Mouse (Mus musculus) heart, postnatal 4 days (tissue): ENCODE results near the gene Olfr322. TPM values are rescaled to one million over a fixed set of nuclear protein-coding genes. Genes with fewer than 3 reads are reported as not detected.
"Not testable (repeated sequence)": the region's sequence is repeated elsewhere in the genome, so short reads cannot be mapped to it uniquely, and the experiment has no call there.

ENCODE experiments used
- DNase-seq: peaks from one replicate; pipeline ENCODE4 v3.0.0; 2021
- total RNA-seq, 2 experiments: library from RNA; stranded (reverse); gene quantifications; 2 replicates each; pipeline ENCODE4 v1.2.3; 2021

Gene Olfr322
- not detected for total RNA-seq

DNA sequence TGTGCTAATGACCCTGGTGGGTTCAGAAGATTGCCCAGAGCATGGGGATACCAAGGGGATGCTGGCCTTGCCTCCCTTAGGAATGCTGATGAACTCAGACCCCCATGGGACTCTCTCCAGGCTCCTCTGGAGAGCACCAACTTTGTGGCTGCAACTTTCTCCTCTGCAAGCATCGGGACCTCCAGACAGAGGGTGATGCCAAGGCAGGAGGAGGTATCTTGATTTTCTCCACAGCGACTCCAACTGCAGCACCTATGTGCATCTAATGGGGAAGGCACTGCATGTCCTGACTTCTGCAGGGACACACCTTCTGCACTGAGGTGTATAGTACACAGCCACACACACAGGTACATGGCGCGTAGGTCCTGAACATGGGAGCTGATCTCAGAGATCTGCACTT is at the start of gene Olfr322:
TSS of gene Olfr322 (plus strand) at position 187 of the 400 bp plus-strand sequence.
- DNase-seq: no peak

GRCm38 (mm10) chr11:58613359-58613758 is 45.2 kb upstream of the Olfr322 start:
- DNase-seq: no peak

GRCm38 (mm10) chr11:58614526-58614925 is 44.1 kb upstream of the Olfr322 start:
- no peak for DNase-seq

GRCm38 (mm10) chr11:58615975-58616374 is 42.6 kb upstream of the Olfr322 start, which contains the start of gene 2210407C18Rik:
Gene 2210407C18Rik (minus strand): TSS chr11:58616075.
- no peak for DNase-seq

DNA sequence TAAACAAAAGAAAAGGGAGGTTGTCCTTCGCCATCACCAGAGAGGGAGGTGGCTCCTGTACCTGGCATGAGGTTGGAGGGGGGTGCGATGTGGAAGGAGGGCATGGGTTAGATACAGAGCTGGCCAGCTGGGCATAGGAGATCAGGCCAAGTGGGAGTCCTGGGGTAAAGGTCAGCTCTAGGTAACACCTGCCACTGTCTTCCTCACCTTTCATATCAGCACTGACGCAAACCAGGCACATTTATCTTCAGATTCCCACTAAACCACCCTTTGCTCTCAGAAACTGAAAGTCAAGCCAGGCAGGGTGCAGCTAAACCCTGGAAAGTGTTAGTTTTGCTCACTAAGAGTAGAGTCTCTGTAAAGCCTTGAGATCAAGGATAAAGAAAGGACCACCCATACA is 40.2 kb upstream of the Olfr322 start:
- no peak for DNase-seq

GRCm38 (mm10) chr11:58618793-58619192 is 39.8 kb upstream of the Olfr322 start:
- no peak for DNase-seq

- DNase-seq: no peak
These were observed 32.4 kb upstream of the Olfr322 start for GRCm38 (mm10) chr11:58626146-58626545.

DNA sequence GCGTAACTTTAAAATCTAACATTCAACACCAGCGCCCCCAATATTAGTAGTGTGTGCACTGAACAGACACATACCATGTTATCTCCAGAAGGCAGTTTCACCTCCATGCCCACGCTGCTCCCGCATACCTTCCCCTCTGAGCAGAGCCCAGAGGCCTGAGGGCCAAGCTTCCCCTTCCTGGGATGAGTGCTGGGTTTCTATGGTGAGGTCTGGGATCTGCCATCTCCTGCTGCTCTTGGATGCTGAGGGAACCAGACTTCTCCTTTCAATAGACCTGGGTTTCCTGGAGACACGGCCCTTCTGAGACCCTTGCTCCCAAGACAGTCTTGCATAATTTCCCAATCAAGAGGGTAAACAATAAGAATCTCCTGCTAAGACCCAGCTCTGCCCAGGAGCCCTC is 28.2 kb upstream of the Olfr322 start, which contains the start of gene Olfr323:
TSS of gene Olfr323 (minus strand) at position 101 of the 400 bp plus-strand sequence.
- DNase-seq: no peak

DNA sequence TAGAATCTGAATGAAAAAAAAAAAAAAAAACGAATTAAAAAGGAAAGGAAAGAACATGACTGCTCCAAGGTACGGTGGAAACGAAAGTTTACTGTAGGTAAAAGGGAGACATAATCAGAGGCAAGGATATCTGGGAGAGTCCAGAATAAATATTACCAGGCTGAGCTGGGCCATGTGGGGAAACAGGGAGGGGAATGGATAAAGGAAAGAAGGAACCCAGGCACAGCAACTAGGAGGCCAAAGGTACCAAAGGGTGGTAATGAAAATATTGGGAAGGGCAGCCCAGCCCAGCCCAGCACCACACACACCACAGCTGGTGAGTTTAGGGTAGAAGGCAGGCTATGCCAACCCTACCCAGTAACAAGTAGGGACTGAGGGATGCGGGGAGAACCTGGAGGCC is 23.7 kb upstream of the Olfr322 start:
- DNase-seq: no peak

DNA sequence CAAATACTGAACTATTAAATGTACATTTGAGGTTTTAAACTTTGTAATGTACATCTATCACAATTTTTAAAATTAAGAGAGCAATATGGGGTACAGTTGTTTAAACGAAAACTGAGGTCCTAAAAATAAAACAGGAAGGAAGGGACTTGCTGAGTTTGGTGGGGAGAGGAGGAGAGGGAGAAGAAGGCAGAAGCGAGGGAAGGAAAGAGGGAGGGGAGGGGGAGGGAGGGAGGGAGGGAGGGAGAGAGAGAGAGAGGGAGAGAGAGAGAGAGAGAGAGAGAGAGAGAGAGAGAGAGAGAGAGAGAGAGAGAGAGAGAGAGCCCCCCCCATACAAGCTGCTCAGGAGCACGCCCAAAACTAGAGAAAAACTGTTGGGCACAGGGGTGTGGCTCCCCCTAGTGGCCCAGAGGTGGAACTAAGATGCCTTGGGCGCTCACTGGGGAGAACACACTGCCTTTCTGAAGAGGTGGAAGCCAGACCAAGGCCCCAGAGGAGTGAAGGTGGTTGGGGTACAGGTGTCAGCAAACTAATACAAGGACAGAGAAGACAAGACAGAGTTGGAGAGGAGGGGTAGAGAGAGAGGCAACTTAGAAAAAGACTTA is 22.1 kb upstream of the Olfr322 start:
- peak; percentile 69 for DNase-seq

- DNase-seq: no peak
These were observed 20.3 kb upstream of the Olfr322 start for GRCm38 (mm10) chr11:58638176-58638701.

DNA sequence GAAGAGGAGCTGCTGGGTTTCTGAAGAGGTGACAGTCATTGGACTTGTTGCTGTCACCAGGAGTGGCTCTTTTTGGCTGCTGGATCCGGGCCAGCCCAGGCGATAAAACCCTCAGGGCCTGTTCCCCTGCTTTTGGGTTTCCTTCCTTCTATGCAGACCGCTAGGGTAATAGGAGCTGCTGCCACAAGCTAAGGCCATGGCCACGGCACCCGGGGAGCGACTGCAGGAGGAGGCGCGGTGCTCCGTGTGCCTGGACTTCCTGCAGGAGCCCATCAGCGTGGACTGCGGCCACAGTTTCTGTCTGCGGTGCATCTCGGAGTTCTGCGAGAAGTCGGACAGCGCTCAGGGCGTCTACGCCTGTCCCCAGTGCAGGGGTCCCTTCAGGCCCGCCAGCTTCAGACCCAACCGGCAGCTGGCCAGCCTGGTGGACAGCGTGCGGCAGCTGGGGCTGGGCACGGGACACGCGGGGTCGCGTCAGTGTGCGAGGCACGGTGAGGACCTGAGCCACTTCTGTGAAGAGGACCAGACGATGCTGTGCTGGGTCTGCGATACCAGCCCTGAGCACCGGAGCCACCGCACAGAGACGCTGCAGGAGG is 18.2 kb upstream of the Olfr322 start, which contains the start of gene Trim58:
TSS of gene Trim58 (plus strand) at position 194 of the 596 bp plus-strand sequence.
- DNase-seq: peak; percentile 17

GRCm38 (mm10) chr11:58641057-58641456 is 17.5 kb upstream of the Olfr322 start:
- DNase-seq: no peak

GRCm38 (mm10) chr11:58641638-58642358 is 16.8 kb upstream of the Olfr322 start:
- DNase-seq: no peak

DNA sequence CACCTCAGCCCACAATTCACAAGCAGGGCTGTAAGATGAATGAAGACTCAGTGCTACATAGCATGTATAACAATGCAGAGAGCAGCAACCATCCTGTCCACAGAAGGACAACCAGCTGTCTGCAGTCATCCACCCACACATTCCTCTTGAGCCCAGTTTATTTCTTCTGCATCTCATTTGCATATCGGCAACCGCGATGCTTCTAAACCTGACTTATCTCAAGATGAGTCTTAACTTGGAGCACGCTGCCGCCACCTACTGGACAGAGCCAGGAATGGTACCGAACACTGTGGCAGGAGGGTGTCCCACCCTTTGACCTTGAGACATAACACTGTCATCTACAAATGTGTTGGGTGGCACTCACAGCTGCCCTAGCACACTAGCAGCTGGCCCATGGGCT is 15.2 kb upstream of the Olfr322 start:
- peak; percentile 27 for DNase-seq

GRCm38 (mm10) chr11:58655151-58655550 is 3.4 kb upstream of the Olfr322 start:
- DNase-seq: no peak

DNA sequence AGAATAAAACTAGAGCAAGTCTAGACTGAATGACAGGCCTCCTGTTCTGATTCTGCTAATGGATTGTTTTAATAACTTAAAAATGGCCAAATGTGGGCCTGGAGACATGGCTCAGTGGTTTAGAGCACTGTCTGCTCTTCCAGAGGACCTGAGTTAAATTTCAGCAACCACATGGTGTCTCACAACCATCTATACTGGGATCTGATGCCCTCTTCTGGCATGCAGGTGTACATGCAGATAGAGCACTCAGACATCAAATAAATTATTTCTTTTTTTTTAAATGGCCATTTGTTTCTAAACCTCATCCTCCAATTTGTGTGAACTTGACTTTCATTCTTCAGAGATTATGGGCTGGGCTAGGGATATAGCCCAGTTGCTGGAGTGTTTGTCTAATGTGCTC is 10.7 kb downstream of the Olfr322 start:
- no peak for DNase-seq

DNA sequence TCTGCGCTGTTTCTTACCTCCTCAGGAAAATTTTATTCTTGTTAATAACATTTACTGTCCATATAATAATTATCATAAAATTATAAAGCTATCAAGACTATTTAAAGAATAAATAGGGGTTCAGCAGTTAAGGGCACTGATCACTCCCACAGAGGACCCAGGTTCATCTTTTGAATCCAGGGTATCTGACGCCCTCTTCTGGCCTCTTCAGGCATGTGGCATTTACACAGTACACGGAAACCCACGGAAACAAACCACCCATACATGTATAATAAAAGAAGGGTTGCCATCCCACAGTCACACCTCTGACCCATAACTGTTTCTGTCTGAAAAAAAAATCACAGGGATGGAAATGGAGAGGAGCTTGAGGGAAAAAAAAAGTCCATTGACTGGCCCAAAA is 13.2 kb downstream of the Olfr322 start:
- DNase-seq: no peak

- no peak for DNase-seq
These were observed 22.2 kb downstream of the Olfr322 start, which contains the start of gene Olfr320 for GRCm38 (mm10) chr11:58680799-58681198. Gene Olfr320 (plus strand): TSS chr11:58681099.

- no peak for DNase-seq
These were observed 40.3 kb downstream of the Olfr322 start, which contains the start of gene Olfr319 for GRCm38 (mm10) chr11:58698862-58699261. Gene Olfr319 (plus strand): TSS chr11:58699162.

DNA sequence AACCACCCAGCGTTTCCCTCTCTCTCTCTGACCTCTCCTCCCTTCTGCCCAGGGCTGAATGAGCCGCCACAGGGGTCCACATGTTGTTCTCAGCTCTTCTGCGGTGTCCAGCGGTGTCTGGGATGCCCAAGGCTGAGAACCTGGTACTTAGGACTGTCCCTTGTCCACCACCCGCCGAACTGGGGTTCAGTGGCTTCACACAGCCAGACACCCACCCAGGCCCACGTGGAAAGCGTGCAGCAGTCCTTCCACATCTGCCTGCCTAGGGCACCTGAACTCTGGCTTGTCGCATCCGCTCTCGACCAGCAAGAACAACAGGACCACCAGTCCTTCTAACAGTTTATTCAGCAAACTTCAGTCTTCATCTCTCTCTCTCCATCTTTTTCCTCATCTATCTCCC is 50.5 kb downstream of the Olfr322 start:
- no peak for DNase-seq

- not testable (repeated sequence) for DNase-seq
These were observed 59.1 kb downstream of the Olfr322 start for GRCm38 (mm10) chr11:58717723-58718122.
